Mouse (Mus musculus): ENCODE data around the gene Dnph1. TPM values are rescaled to one million over a fixed set of nuclear protein-coding genes. Genes with fewer than 3 reads are reported as not detected.

Gene Dnph1
- total RNA-seq, 2 experiments from 2014 or later = 4.5 to 5.4 TPM

GRCm38 (mm10) chr17:46503847-46504638 lies 7.5 kb downstream of the Dnph1 start:
- no peak for DNase-seq

- no peak for DNase-seq
Measured at GRCm38 (mm10) chr17:46505617-46506016, 9.1 kb downstream of the Dnph1 start.

GRCm38 (mm10) chr17:46511059-46511710 lies 14.7 kb downstream of the Dnph1 start:
- DNase-seq = no peak

- DNase-seq = no peak
Measured at GRCm38 (mm10) chr17:46513329-46513728, 16.8 kb downstream of the Dnph1 start.

- DNase-seq = no peak
Measured at GRCm38 (mm10) chr17:46519971-46520370, 23.5 kb downstream of the Dnph1 start.

- DNase-seq = no peak
Measured at GRCm38 (mm10) chr17:46520385-46520979, 24.0 kb downstream of the Dnph1 start.

- DNase-seq = no peak
Measured at GRCm38 (mm10) chr17:46521174-46521573, 24.7 kb downstream of the Dnph1 start.

- DNase-seq = no peak
Measured at GRCm38 (mm10) chr17:46521963-46522668, 25.6 kb downstream of the Dnph1 start.

GRCm38 (mm10) chr17:46525065-46525464 lies 28.6 kb downstream of the Dnph1 start:
- no peak for DNase-seq

- DNase-seq = peak; percentile 58
Measured at GRCm38 (mm10) chr17:46525579-46526307, 29.2 kb downstream of the Dnph1 start.

GRCm38 (mm10) chr17:46543661-46544060 lies 47.1 kb downstream of the Dnph1 start:
- DNase-seq = no peak

GRCm38 (mm10) chr17:46545813-46546564 lies 49.5 kb downstream of the Dnph1 start, which contains the start of gene Cul9:
Gene Cul9 (minus strand): TSS chr17:46546388.
- peak; percentile 73 for DNase-seq

- no peak for DNase-seq
Measured at GRCm38 (mm10) chr17:46546591-46546990, 50.1 kb downstream of the Dnph1 start.

GRCm38 (mm10) chr17:46546995-46547394 lies 50.5 kb downstream of the Dnph1 start:
- no peak for DNase-seq

- DNase-seq = no peak
Measured at GRCm38 (mm10) chr17:46547923-46548322, 51.4 kb downstream of the Dnph1 start.

GRCm38 (mm10) chr17:46548741-46549140 lies 52.2 kb downstream of the Dnph1 start:
- DNase-seq = no peak

- DNase-seq = no peak
Measured at GRCm38 (mm10) chr17:46549193-46549592, 52.7 kb downstream of the Dnph1 start.

Data from gastrocnemius, postnatal 25 days (tissue).